Mouse (Mus musculus) ZHBTc4 (cell line): ENCODE results near the gene Polr2h.
"Not testable (repeated sequence)": the region's sequence is repeated elsewhere in the genome, so short reads cannot be mapped to it uniquely, and the experiment has no call there.

ENCODE experiments used
- DNase-seq: peaks from one replicate; pipeline ENCODE4 v3.0.0-alpha.2; 2011; ENCODE audit warnings: low read depth, low spot score

The Polr2h gene

DNA sequence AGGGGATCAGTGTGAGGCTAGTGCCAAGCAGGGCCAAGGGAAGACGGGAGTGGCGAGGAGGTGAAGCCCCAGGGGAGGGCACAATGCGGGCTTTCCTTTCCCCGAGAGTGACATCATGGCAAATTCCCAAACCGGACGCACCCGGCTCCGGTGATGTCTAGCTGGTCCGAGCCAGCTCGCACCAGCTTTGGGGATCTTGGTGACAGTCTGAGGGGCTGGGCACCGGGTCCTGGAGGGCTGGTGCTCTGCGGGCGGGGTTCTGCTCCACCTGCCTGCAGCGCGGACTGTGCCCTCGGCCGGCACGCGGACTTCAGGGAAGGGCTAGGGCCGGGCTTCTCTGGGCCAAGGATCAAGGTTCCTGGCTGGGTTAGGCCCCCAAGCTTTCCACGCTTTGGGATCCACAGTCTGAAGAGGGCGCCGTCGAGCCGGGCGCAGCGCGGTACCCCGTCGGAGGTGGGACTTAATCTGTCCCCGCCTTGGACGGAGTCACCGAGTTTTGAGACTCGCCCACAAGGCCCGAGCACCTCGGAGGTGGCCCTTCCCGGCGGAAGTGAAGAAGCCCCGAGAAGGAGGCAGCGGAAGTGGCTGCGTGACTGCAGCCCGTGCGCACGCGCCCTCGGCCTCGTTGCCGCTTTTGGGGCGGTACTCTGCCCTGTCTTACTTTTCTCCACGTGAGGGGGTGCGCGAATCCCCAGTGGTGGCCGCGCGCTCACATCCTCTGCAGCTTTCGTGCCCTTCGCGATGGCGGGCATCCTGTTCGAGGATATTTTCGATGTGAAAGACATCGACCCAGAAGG lies at the start of gene Polr2h, which contains the start of gene Clcn2:
Polr2h (plus strand) TSS at position 485 of the 797 bp plus-strand sequence.
Clcn2 (minus strand) TSS at position 566 of the 797 bp plus-strand sequence.
- peak; percentile 99 for DNase-seq

DNA sequence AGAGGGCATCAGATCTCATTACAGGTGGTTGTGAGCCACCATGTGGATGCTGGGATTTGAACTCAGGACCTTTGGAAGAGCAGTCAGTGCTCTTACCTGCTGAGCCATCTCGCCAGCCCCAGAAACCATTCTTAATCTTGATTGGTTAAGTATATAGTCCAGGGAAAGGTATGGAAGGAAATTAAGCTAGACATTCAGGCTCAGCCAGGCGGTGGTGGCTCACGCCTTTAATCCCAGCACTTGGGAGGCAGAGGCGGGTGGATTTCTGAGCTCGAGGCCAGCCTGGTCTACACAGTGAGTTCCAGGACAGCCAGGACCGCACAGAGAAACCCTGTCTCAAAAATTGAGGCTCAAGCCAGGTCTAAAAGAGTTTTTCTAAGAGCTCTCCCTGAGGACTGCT lies 49.5 kb upstream of the Polr2h start, which contains the start of gene Eif4g1:
Eif4g1 (plus strand) TSS at position 301 of the 400 bp plus-strand sequence.
- not testable (repeated sequence) for DNase-seq

GRCm38 (mm10) chr16:20670291-20670690 lies 47.2 kb upstream of the Polr2h start:
- DNase-seq: no peak

GRCm38 (mm10) chr16:20671886-20672285 lies 45.6 kb upstream of the Polr2h start:
- DNase-seq: peak; percentile 68

DNA sequence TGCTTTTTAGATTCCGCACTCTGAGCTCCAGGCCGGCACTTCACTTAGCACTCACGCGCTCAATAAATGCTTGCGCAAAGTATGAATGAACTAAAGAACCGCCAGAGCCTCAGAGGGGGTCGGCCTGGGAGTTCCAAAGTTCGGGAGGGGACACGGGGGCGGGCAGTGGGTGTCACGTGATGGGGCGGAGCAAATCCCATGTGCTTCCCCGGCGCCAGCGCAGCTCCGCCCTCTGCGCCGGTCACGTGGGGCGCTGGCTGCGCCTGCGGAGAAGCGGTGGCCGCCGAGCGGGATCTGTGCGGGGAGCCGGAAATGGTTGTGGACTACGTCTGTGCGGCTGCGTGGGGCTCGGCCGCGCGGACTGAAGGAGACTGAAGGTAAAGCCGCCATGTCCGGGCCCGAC lies 45.0 kb upstream of the Polr2h start:
- DNase-seq: peak; percentile 98

DNA sequence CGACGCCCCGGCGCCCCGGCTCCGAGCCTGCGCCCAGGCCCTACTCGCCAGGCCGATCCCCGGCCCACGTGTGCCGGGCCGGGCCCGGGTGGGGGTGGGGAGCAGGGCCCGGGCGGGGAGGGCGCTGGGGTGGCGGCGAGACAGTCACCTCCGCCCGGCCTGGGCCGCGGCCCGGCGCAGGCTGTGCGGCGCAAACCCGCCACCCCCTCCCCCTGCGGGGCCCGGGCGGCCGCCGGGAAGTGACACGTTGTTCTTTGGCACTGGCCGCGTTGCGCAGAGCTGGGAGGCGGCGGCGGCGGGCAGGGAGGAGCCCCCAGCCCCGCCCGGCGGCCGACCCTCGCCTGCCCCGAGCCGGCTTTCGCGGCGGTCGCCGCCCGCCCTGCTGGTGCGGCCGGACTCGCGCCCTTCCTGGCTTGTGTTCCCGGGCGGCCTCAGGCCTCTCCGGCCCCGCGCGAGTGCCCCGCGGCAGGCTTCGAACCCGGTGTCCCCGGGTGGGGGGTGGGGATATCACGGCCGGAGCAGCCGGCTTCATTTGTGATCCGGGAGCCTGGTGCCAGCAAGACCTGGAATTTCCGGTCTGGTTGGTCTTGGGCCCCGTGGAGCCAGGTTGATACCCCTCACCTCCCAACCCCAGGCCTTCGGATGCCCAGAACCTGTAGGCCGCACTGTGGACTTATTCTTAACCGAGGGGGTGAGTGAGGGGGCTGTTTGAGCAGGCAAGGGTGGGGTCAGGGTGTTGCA lies 44.3 kb upstream of the Polr2h start:
- peak; percentile 35 for DNase-seq

- peak; percentile 81 for DNase-seq
These were observed 43.7 kb upstream of the Polr2h start for GRCm38 (mm10) chr16:20673706-20674303.

- no peak for DNase-seq
These were observed 42.3 kb upstream of the Polr2h start for GRCm38 (mm10) chr16:20675213-20675612.

- peak; percentile 36 for DNase-seq
These were observed 40.8 kb upstream of the Polr2h start for GRCm38 (mm10) chr16:20676702-20677101.

- DNase-seq: peak; percentile 56
These were observed 40.1 kb upstream of the Polr2h start for GRCm38 (mm10) chr16:20677380-20677779.

GRCm38 (mm10) chr16:20677974-20678675 lies 39.3 kb upstream of the Polr2h start:
- DNase-seq: no peak

DNA sequence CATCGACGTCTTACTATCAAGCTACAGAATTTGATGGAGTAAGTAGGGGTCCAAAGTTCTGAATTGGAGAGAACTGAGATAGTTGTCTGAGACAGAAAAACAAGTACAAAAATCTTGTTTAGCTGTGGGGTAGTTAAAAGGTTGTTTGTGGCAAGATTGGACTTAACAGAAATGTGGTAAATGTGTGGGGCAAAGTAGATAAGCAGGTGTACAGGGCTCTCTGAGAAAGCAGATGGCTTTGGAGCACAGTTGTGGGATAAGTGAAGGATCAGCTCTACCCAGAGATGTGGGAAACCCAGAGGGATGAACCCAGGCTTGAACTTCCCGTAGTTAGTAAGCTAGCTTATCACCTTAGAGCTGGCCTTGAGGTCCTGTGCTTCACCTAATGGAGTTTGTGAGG lies 26.7 kb upstream of the Polr2h start:
- no peak for DNase-seq

GRCm38 (mm10) chr16:20691617-20692016 lies 25.8 kb upstream of the Polr2h start:
- DNase-seq: no peak

GRCm38 (mm10) chr16:20692241-20692965 lies 25.1 kb upstream of the Polr2h start:
- peak; percentile 68 for DNase-seq

DNA sequence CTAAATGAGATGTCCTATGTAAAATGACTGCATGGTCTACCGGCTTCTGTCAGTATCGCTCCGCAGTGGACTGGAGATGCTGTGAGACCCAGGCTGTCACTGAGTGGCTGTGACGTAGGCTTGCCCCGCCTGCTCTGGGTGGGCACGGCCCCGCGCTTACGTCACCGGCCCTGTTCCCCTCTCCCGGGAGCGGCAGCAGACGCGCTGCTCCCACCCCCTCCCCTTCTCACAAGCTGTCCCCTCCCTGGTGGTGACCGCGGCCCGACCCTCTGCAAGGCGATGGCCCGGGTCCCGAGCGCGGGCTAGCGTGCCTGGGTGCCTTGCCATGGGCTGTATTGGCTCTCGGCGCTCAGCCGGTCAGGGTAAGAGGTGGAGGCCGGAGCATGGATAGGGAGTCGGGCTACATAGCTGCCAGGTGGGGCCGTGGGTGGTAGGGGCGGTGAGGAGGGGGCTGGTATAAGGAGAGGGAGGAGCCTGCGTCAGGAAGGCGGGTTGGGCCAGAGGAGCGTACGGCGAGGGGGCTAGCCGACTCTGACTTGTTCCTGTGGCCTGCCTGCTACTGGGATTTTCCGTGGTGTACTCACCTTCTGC lies 24.3 kb upstream of the Polr2h start, which contains the start of gene Fam131a:
Fam131a (plus strand) TSS at position 131 of the 591 bp plus-strand sequence.
- peak; percentile 85 for DNase-seq

GRCm38 (mm10) chr16:20694781-20695180 lies 22.7 kb upstream of the Polr2h start:
- DNase-seq: no peak

DNA sequence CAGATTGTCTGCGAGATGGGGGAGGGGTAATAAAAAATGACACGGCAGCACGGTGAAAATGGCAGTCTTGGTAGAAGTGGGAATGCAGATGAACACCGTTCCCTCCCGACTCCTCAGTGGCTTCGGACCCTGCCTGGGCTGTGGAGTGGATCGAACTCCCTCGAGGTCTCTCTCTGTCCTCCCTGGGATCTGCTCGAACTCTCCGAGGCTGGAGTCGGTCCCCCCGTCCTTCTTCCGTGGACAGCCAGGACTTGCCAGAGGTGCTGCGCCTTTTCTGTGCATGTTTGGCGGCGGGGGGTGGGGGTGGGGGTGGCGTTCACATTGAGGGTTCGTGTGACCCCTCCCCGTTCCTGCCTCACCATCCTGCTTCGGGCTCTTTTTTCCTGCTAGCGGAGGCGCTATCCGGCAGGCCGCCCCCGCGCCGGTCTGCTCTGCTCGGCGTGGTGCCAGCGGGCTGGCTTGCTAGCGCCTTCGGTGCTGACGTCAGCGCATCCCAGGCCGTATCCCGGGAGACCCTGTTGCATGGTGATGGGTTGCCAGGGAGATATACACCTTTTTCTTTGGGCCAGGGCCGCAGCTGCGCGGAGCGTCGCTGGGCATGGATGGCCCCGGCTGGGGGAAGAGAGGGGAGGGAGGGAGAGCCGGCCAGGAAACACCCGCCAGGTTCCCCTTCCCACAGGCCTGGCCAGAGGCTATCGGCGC lies 21.7 kb upstream of the Polr2h start:
- DNase-seq: peak; percentile 75

DNA sequence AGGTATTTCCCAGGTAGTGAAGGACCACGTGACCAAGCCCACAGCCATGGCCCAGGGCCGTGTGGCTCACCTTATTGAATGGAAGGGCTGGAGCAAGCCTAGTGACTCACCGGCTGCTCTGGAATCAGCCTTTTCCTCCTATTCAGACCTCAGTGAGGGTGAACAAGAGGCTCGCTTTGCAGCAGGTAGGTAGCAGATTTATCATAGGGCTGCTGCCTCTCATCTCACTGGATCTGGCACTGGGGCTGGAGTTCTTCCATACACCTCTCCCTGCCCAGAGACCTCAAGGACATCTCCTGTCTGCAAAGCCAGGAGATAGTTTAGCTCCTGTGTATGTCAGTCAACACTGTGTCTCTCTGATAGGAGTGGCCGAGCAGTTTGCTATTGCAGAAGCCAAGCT lies 18.2 kb upstream of the Polr2h start:
- DNase-seq: no peak

- DNase-seq: no peak
These were observed 17.4 kb upstream of the Polr2h start for GRCm38 (mm10) chr16:20700036-20700435.

GRCm38 (mm10) chr16:20701316-20701715 lies 16.1 kb upstream of the Polr2h start:
- no peak for DNase-seq
